18 mouse cellular contexts compared by ENCODE assay signal in genomic region chr13:34227720-34228661, GRCm38 (mm10).
DNase-seq lines count a peak whose midpoint lies in the region; ATAC-seq and TF ChIP-seq lines count a peak whose summit lies in the region.
"Had no signal": no experiment of that assay in that cellular context is flagged by ENCODE, and none has a peak within 500 bp of the region (broad histone marks: within the 10 kb centered on the region; RNA-seq: fewer than 3 reads in every experiment).

No protein-coding gene starts in this region.

- peak; percentile 62 for DNase-seq in kidney, adult 2 months
- no peak for DNase-seq in kidney, postnatal 4 days
- DNase-seq in midbrain, embryonic 14.5 days: no peak
- no peak for DNase-seq in cerebellum, adult 9-11 months
- DNase-seq in thymus, postnatal 36 days: no peak
- DNase-seq: adrenal gland, postnatal 14 days; cerebellum, adult 9-10 months; gastrocnemius, postnatal 25 days; heart, postnatal 14 days; right cerebral cortex, postnatal 14 days had no signal

- no peaks in the 10 kb centered on the region for H3K27me3 ChIP-seq in kidney, adult 2 months (replicated peaks; ENCODE audit: control insufficient read depth, insufficient read depth, low read length)
- H3K27me3 ChIP-seq in midbrain, embryonic 14.5 days (ENCODE audit: control insufficient read depth, insufficient read depth, low read length): no peaks in the 10 kb centered on the region
- H3K27me3 ChIP-seq in midbrain, embryonic 16.5 days (ENCODE audit: control insufficient read depth, insufficient read depth, low read depth, low read length): no peaks in the 10 kb centered on the region
- no peaks in the 10 kb centered on the region for H3K27me3 ChIP-seq in liver, embryonic 16.5 days (ENCODE audit: control insufficient read depth, insufficient read depth, low read depth, low read length)
- H3K27me3 ChIP-seq: embryonic facial prominence, embryonic 15.5 days; limb, embryonic 12.5 days had no signal

- TF ChIP-seq POLR2A in kidney, adult 2 months (IDR thresholded peaks at IDR 0.05; ENCODE audit: low read depth, low read length): no peak

- TF ChIP-seq CTCF in kidney, adult 2 months (conservative IDR thresholded peaks at IDR 0.05; ENCODE audit: insufficient read depth, insufficient read length, low read depth, low read length): no peak

- H3K9me3 ChIP-seq in midbrain, embryonic 14.5 days (ENCODE audit: control insufficient read depth, low read length): no peaks in the 10 kb centered on the region
- H3K9me3 ChIP-seq in midbrain, embryonic 16.5 days (replicated peaks; ENCODE audit: control insufficient read depth, low read length, poor library complexity, severe bottlenecking): no peaks in the 10 kb centered on the region
- H3K9me3 ChIP-seq in liver, embryonic 16.5 days (replicated peaks; ENCODE audit: control insufficient read depth, low read length): no peaks in the 10 kb centered on the region
- H3K9me3 ChIP-seq: embryonic facial prominence, embryonic 15.5 days; limb, embryonic 12.5 days had no signal

- no peak overlapping the region for H3K4me2 ChIP-seq in midbrain, embryonic 14.5 days (ENCODE audit: low read length)
- no peak overlapping the region for H3K4me2 ChIP-seq in midbrain, embryonic 16.5 days (ENCODE audit: low read length)
- no peak overlapping the region for H3K4me2 ChIP-seq in liver, embryonic 16.5 days (ENCODE audit: low read depth, low read length)
- H3K4me2 ChIP-seq: embryonic facial prominence, embryonic 15.5 days; limb, embryonic 12.5 days had no signal

- 39% methylated on average over 12 of the region's 12 CpGs for WGBS in kidney, adult 2 months
- WGBS in midbrain, embryonic 14.5 days: 33% methylated on average over 12 of the region's 12 CpGs
- WGBS in midbrain, embryonic 16.5 days: 33% methylated on average over 12 of the region's 12 CpGs
- WGBS in liver, embryonic 16.5 days (ENCODE audit: insufficient replicate concordance): 64% methylated on average over 12 of the region's 12 CpGs

- no peak overlapping the region for H3K9ac ChIP-seq in midbrain, embryonic 14.5 days (replicated peaks; ENCODE audit: low read length)
- H3K9ac ChIP-seq in midbrain, embryonic 16.5 days (ENCODE audit: low read depth, low read length): no peak overlapping the region
- no peak overlapping the region for H3K9ac ChIP-seq in liver, embryonic 16.5 days (ENCODE audit: low read depth, low read length)
- H3K9ac ChIP-seq: embryonic facial prominence, embryonic 15.5 days; limb, embryonic 12.5 days had no signal

- H3K4me3 ChIP-seq in kidney, adult 2 months (ENCODE audit: insufficient read depth, low read depth, low read length): no peak overlapping the region
- H3K4me3 ChIP-seq in midbrain, embryonic 14.5 days (replicated peaks; ENCODE audit: low read depth, low read length): no peak overlapping the region
- no peak overlapping the region for H3K4me3 ChIP-seq in midbrain, embryonic 16.5 days (ENCODE audit: low read depth, low read length)
- no peak overlapping the region for H3K4me3 ChIP-seq in liver, embryonic 16.5 days (ENCODE audit: low read depth, low read length)
- H3K4me3 ChIP-seq: embryonic facial prominence, embryonic 15.5 days; left cerebral cortex, adult 2 months; limb, embryonic 12.5 days; myocyte had no signal

- ATAC-seq in midbrain, embryonic 14.5 days (ENCODE audit: low FRiP score, low TSS enrichment): no peak
- no peak for ATAC-seq in midbrain, embryonic 16.5 days
- ATAC-seq in liver, embryonic 16.5 days (ENCODE audit: low read depth): peak; percentile 57
- ATAC-seq: CD4-positive, CD25-positive, alpha-beta regulatory T cell, adult 4 months; lung, postnatal 0 days had no signal

- H3K4me1 ChIP-seq in kidney, adult 2 months (ENCODE audit: control insufficient read depth, insufficient read depth, low read length): peaks cover 14% of the 10 kb centered on the region; the same call in 1 of the 2 replicates
- peaks cover 20% of the 10 kb centered on the region for H3K4me1 ChIP-seq in midbrain, embryonic 14.5 days (ENCODE audit: control insufficient read depth, insufficient read depth, low read length)
- H3K4me1 ChIP-seq in midbrain, embryonic 16.5 days (ENCODE audit: control insufficient read depth, insufficient read depth, low read length): peaks cover 13% of the 10 kb centered on the region; the same call in 1 of the 2 replicates
- peaks cover 11% of the 10 kb centered on the region for H3K4me1 ChIP-seq in liver, embryonic 16.5 days (ENCODE audit: control insufficient read depth, low read depth, low read length)
- H3K4me1 ChIP-seq: limb, embryonic 12.5 days had no signal

- no peak overlapping the region; the same call in 1 of the 2 replicates for H3K27ac ChIP-seq in kidney, adult 2 months (ENCODE audit: insufficient read depth, low read depth, low read length)
- 0 out of 2 replicates have a peak overlapping the region, but pooled peaks have one; percentile 1 for H3K27ac ChIP-seq in midbrain, embryonic 14.5 days (replicated peaks; ENCODE audit: low read depth, low read length)
- H3K27ac ChIP-seq in midbrain, embryonic 16.5 days (ENCODE audit: low read length): no peak overlapping the region
- peak overlapping the region; percentile 37; the same call in 1 of the 2 replicates for H3K27ac ChIP-seq in liver, embryonic 16.5 days (ENCODE audit: low read length)
- H3K27ac ChIP-seq: embryonic facial prominence, embryonic 15.5 days; left cerebral cortex, adult 2 months; limb, embryonic 12.5 days had no signal

- H3K36me3 ChIP-seq in kidney, adult 2 months (ENCODE audit: control insufficient read depth, insufficient read depth, low read length): no peaks in the 10 kb centered on the region
- no peaks in the 10 kb centered on the region for H3K36me3 ChIP-seq in midbrain, embryonic 14.5 days (ENCODE audit: control insufficient read depth, insufficient read depth, low read length)
- H3K36me3 ChIP-seq in midbrain, embryonic 16.5 days (ENCODE audit: control insufficient read depth, insufficient read depth, low read length): no peaks in the 10 kb centered on the region
- H3K36me3 ChIP-seq in liver, embryonic 16.5 days (ENCODE audit: control insufficient read depth, insufficient read depth): no peaks in the 10 kb centered on the region
- H3K36me3 ChIP-seq: embryonic facial prominence, embryonic 15.5 days; limb, embryonic 12.5 days had no signal

Comparison
In these comparisons a context has a peak if more than half of its experiments do, and no peak if none do; other contexts are left out.
1. H3K27ac ChIP-seq: peak in midbrain, embryonic 14.5 days (single experiment) and liver, embryonic 16.5 days (single experiment); none in kidney, adult 2 months (single experiment) and midbrain, embryonic 16.5 days (single experiment).